Mouse (Mus musculus) gastrocnemius, postnatal 14 days (tissue): ENCODE measurements around the gene Plxna2. TPM values are rescaled to one million over a fixed set of nuclear protein-coding genes. Genes with fewer than 3 reads are reported as not detected.
A peak's percentile ranks its signal among the peaks of the same experiment; 100 is the strongest.

ENCODE experiments used
- DNase-seq: peaks from one replicate; pipeline ENCODE4 v3.0.0; 2021; ENCODE audit warnings: mixed read lengths
- intact Hi-C: fragments of 180-260 bp; cut with DNase I; formaldehyde crosslinking; loops from one replicate; pipeline ENCODE4 v1.15.1; 2025; ENCODE audit warnings: low total_unique reads
- long read RNA-seq, 2 experiments: library from polyadenylated mRNA; stranded (forward); transcript quantifications; one replicate each; pipeline ENCODE4 v2.0.0; 2021
- total RNA-seq, 2 experiments: library from RNA; stranded (reverse); gene quantifications; 2 replicates each; pipeline ENCODE4 v1.2.3; 2021

Plxna2 gene
- total RNA-seq = 10 to 100 TPM; 10.8 to 12.4 TPM
- long read RNA-seq, experiment 1, partial matches to known transcripts = 2 of 5 reads
- long read RNA-seq, experiment 1, other reads (novel, unspliced or antisense) = 3 of 5 reads
- long read RNA-seq, experiment 2, full-length matches to known transcripts = 1 of 3 reads
- long read RNA-seq, experiment 2, partial matches to known transcripts = 2 of 3 reads
- long read RNA-seq, experiment 2, other reads (novel, unspliced or antisense) = 0 of 3 reads

DNA sequence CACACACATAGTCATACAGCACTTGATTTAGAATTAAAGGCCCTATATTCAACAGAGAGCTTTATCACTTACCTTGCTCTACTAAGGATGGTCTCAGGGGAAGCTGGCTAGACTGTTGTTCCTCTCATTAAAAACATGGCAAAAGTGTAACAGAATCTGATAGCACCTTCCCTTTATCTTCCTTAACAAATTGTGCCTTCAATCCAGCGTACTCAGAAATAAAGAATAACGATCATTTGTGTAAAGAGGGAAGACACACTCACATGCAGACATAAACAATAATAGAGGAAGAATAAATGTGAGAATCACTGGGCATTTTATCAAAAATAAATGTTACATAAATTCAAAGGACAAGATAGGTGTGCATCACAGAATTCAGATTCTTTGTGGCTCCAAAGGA, at the start of gene Plxna2:
TSS of gene Plxna2 (plus strand) at position 301 of the 400 bp plus-strand sequence.
- no peak for DNase-seq
- intact Hi-C loops = loop anchor here (2.0 to 10.0 kb wide), 2 partner anchors 105 to 187 kb away; no protein-coding TSS in a partner anchor

DNA sequence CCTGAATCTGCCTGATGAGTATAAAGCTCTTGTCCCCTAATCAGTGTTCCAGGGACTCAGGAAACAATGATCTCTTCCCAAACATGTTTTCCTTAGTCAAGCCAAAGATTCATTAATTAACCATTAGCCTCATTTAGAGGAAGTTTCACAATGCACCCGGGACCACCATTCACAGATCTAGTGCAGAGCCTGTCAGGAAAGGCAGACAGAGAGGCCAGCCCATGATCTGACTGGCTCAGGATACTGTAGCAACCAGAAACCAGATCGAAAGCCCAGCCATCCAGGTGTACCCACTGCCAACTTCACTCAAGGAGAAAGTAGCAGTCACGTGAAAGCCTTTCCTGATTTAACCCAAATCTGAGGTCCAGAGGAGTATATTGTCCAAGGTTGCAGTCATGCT, 44.1 kb upstream of the Plxna2 start:
- intact Hi-C loops = no loop called here
- DNase-seq = no peak

DNA sequence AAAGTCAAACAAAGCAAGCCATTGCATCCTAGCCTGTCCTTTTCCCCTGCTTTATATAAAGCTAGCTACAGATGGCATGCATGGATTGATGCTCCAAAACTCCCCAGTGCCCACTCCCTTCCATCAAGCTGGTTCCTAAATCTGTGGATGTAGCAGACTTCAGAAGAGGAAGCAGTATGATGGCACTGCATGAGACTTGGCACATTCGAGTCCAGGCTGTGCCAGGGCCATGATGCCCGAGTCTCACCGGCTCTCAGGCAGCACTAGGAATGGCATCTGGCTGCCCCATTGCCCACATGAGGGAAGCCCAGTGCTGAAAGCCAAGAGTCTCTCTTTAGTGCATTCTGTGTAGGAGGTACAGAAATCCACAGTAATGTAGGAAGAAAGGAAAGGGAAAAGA, 39.7 kb upstream of the Plxna2 start:
- DNase-seq = no peak
- intact Hi-C loops = no loop called here

DNA sequence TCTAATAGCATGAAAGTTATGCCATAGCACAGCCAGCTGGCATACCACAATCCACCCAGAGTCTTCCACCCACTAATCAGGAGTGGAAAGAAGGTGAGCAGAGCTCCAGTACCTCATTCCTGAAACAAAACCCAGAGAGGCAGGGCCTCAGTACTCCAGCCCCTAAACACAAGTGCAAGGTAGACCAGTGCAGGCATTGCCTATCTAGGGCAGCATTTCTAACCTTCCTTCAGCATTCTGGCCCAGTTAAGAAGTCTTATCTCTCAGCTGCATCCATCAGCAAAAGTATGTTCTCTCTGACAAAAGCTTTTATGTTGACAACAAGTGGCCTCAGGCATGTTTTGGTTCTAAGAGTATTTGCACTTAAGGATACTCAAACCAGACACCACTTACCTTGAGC, 37.5 kb upstream of the Plxna2 start:
- intact Hi-C loops = no loop called here
- DNase-seq = no peak

DNA sequence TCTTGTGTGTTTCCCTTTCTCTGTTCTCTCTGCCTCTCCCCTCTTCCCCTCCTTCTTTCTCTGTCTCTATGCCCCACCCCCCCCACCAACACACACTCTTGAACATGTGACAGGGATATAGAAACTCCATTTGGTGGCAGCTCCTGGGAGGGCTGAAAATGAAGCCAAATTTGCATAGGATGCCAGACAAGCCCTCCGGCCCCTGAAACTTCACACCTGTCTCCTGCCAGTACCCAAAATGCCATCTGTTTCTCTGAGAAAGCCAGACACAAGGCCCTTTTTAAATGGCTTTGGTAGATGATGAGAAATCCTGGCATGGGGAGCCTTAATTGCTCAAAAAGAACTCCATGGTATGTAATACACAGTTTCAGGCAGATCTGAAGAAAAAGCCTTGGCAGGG, 31.3 kb upstream of the Plxna2 start:
- intact Hi-C loops = no loop called here
- DNase-seq = no peak

DNA sequence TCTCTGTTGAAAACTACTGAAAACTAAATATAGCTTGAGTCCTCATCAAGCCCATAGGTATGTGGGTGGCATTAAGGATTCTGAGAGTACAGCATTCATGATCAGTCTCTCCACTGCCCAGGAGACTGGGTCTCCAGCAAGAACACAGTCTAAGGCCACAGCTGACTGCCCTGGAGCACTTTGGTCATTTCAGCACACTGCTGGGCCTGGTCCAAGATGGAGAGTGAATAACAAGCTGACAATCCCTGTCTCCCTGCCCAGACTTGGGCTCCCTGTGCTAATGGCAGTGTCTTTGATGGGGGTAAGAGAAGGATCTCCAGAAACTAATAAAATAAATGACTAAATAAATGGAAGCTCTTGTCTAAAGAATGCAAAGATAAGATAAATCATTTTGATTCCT, 30.5 kb upstream of the Plxna2 start:
- DNase-seq = peak; percentile 48
- intact Hi-C loops = no loop called here

DNA sequence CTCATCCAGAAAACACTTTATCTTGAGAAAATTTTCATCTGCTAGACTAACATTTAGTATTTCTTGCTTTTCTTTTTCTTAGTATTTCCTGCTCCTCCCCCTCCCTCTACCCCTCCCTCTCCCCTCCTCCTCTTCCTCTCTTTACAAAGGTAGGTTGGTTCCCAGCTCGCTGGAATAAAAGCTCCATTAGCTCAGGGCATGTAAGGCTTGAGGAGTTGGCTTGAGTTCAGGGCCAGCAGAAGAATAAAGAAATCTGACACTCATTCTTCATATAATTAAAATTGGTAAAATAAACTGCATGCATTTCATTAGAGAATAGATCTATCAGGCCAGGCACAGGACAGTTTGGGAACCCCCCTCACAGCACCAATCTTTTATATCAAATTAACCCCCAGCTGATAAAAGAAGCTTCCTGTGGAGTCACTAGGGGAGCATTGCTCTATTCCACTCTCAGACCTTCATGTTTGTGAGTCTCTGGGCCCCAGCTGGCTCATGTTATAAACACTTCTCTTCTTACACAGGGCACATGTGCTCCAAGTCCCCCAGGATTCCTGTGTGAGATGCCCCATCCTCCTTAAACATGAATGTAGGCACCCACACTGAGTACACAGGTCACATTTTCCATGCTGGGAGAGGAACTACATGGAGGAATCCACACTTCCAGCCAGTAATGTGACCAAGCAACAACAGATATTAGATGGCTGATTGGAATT, 29.9 kb upstream of the Plxna2 start:
- intact Hi-C loops = no loop called here
- no peak for DNase-seq

DNA sequence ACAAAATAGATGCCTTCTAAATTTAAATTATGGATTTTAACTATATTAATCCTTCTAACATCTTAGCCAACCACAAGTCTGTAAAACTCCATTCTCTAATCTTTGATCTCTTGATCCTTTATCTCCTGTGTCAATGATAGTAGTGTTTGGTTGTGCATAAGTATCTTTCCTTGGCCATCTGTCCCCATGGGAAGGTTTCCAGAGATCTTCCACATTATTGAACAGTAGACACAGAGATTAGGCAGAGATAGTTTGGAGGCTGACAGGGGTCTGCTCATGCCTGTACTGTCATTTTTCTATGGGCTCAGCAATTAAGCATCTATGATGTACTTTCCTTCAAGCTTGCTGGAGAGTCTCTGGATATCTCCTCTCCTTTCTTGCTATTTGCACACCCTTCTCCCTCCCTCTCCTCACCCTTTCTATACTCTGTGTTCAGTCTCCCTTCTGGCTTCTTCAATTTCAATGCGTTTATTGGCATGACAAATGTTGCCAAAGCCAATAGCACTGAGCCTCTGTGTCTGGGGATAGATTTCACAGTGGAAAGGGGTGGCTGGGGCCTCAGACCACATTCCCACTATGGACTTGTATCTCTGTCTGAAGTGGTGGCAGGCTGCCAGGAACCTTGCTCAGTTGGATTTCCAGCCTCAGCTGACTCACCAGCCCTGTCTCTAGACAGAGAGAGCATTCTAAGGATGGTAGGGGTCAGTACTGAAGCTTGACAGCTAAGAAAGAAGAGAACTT, 29.1 kb upstream of the Plxna2 start:
- intact Hi-C loops = no loop called here
- DNase-seq = peak; percentile 46

DNA sequence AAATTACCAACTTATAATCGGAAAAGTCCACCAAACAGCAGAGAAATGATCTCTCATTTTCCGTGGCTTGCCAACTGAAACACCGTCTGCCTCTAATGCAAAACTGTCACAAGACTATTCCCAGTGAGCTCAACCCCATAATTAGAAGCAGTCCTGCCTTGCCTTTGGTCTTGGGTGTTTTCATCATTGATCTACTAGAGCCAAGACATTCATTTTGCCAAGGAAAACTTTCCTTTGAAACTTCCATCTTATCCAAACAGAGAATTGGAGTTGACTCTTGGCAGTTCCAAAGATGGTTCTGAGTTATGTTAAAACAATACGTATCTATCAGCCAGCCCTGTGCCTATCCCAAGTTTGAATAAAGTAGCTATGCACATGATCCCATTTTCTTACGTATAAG, 24.9 kb upstream of the Plxna2 start:
- intact Hi-C loops = no loop called here
- no peak for DNase-seq

DNA sequence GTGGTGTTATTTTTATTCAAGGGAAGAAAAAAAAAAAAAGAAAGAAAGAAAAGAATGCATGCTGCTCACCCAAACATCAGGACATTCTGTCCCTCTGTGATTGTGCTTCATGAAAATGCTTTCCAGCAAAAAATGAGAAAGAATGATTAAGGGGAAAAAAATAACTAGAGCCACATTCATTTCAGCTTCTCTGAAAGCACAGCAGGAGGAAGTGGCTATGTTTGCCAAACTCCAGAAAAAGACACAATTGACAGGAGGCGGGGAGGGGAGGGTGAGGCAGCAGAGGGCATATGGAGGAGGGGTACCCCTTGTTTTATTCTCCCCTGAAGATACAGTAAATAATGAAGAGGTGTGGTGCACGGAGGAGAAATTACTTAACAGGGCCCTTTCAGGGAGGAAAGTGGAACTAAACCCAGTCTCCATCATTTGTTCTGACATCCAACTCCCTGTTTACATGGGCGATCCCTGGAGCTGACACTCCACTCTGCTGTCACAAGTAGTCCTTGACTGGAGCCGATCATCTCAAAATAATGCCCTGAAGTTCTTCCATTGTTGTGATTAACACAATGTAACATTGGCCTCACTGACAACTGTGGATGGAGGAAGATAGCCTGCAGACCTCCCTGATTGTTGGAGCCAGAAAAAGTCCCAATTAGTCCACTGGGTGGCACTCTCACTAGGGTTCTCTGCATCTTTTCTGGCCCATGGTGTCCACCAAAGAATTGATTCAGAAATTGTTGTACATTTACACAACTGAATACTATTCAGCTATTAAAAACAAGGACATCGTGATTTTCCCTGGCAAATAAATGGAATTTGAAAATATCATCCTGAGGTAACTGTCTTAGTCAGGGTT, 10.4 kb upstream of the Plxna2 start:
- intact Hi-C loops = no loop called here
- no peak for DNase-seq

DNA sequence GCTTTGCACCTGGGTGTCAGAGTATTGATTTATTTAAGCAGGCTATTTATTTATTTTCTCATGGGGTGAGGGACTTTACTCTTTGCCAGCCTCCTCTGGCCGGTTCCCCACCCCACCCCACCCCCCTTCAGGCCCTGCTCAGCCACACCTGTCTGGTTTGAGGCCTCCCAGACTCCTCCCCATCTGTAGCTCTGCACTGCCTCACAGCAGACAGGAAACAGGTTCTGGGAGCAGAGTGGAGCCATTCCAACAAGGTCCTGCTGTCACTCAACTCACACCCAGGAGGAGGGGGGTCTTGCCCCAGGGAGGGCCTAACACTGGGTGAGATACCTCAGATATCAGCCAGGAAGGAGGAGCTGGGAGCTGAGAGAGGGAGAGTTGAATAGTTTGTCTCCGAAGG, 7.5 kb upstream of the Plxna2 start:
- intact Hi-C loops = loop anchor here (10.0 kb wide), 1 partner anchor 194 kb away; no protein-coding TSS in a partner anchor
- DNase-seq = no peak

DNA sequence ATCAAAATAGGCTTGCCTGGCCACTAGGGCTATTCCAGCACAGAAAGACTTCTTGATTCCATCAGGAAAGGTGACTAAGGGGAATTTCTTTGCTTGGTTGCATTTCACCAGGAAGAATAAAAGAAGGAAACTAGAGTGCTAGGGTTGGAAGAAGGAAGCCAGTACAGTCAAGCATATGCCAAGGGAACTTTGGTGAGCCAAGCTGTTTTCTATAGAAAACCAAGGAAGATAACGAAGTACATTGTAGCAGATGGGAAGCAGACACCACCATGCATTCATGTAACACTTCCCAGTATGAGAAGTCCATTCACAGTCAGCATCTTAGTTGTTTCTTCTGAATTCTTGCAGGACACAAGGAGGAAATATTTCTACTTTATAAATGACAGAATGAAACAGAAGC, 5.4 kb upstream of the Plxna2 start:
- intact Hi-C loops = loop anchor here (10.0 kb wide), 1 partner anchor 192 kb away; no protein-coding TSS in a partner anchor
- DNase-seq = no peak

DNA sequence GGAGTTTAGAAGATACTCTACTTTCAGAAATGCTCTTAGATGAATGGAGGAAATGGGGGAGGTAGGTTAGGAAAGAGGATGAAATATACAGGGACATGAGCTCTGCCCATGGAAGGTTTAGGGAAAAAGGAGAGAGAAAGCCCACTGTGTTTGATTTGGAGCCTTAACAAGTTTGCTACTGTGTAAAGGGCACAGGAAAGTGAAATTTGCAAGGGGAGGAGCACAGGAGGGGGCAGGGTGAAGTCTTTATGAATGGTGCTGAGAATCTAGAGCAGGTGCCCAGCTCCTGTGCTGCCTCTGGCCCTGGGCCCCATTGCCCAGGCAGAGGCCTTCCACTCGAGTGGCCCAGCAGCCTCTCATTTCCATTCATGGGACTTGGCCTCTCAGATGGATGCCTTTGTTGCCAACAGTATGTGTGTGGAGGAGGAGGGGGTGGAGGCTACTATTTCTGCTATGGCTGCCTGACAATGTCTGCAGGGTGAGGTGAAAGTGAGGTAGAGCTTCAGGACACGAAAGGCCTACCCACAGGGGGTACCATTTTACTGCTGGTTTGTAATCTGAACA, 4.7 kb upstream of the Plxna2 start:
- no peak for DNase-seq
- intact Hi-C loops = loop anchor here (10.0 kb wide), 1 partner anchor 191 kb away; no protein-coding TSS in a partner anchor

DNA sequence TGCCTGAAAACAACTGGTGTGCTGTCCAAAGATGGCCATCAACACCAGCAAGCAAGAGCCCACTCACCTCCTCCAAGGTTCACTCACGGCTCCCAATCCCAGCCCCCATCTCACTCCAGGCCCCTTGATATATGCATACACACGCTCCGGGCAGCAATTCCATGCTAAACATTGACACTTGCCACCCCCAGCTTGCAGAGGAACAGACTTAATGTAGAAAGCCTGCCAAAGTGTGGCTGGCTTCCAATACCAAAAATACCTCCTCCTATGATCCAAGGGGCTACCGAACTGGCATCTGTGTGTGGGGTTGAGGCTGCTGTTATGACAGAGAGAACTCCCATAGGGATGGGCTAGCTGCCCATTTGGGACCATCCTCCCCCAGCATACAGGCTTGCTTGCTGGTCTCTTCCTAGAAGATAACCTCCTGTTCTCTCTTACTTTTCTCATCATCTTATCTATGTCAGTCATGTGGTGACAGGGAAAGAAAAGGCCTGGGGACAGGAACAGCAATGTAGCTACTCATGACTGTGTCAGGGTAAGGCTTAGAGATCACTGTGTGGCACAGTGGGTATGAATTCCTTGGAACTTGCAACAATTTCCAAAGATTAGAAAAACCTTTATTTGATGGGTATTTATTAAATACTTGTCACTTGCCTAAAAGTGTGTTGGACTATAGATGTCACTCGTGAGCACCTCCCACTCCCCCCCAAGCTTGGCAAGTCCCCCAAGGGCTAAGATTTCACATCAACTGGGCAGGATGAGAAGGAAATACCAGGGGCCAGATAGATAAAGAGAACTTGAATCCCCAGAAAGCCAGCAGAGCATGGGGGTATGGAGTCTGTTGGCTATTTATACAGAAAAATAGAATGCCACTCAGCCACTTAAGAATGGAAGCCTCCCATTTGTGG, 3.8 kb upstream of the Plxna2 start:
- DNase-seq = no peak
- intact Hi-C loops = loop anchor here (10.0 kb wide), 1 partner anchor 191 kb away; no protein-coding TSS in a partner anchor

DNA sequence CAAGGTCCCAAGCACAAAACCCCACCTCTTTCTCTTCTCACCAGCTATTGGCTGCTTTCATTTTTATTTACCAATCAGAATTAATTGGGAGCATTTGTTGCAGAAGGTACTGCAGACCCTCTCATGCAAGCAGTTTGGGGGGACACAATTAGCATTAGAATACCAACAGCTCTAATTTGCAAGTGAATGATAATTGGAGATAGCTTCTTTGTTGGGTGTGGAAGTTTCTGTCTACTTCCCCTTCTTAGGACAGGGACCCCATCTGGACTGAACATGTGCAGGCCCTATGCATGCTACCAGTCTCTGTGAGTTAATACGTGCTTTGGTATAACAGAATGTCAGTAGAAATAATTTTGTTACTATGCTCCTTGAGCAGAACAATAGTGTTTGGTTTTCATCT, 1.9 kb upstream of the Plxna2 start:
- intact Hi-C loops = loop anchor here (10.0 kb wide), 1 partner anchor 189 kb away; no protein-coding TSS in a partner anchor

DNA sequence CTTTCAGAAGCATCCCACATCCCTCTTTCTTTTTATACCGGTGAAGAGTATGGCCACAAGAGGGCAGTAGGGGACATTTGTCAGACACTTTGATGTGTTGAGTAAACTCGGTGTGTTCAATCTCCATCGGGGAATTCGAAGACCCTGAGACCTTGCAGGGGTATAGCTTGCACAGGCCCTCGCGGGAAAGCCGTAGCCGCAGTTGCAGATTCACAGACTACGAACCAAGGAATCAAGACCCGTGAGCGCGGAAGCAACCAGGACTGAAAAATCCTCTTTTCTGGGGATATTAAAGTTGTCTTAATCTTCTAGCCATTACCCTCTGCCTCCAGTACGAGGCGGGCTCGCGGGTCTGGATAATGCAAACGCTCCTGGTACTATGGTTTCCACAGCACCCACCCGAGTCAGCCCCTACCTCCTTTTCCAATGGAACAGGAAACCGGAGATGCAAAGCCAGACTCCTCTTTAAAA, 858 bp downstream of the Plxna2 start:
- intact Hi-C loops = loop anchor here (2.0 to 10.0 kb wide), 2 partner anchors 104 to 186 kb away; no protein-coding TSS in a partner anchor
- DNase-seq = peak; percentile 69

More for the DNA sequence above, 1.9 kb upstream of the Plxna2 start:
- DNase-seq = no peak

DNA sequence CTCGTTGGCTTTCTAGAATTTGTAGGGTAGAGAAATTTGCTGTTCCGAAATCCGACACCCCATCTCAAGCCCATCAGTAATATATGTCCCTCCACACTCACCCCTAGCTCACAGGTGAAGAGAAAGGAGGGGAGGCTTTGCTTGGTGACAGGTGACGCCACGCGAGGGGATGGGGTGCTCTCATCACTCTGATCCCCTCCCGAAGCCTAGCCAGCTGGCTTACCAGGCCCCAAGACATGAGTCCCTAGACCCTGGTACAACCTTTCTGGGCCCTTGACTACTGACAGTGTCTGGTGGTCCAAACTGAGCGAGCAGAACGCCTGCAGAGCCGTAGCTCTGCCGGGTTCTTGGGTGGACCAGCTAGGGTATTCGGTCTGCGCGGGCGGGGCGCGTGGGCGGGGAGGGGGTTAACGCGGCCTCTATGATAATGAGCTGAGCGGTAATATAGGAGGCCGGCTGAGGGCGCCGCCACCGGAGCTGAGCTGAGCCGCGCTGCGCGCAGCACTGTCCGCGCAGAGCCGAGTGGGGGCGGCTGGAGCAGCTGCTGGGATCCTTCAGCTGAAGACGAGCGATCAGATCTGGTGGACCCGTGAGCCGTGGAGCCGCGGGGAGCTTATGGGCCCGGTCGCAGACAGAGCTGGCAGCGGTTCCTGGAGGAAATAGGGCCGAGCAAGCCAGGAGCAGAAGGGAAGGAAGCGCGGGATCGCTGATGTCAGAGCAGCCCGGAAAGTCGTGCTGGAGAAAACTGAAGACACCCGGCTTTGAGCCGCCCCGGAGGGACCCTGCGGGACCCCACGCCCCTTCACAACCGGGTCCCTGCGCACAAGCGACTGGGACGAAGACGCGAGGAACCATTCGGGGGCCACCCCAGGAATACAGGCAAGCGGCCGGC, 1.6 kb downstream of the Plxna2 start:
- peak; percentile 85 for DNase-seq
- intact Hi-C loops = loop anchor here (2.0 to 10.0 kb wide), 2 partner anchors 103 to 185 kb away; no protein-coding TSS in a partner anchor
